Mouse (Mus musculus) megakaryocyte, embryonic 14.5 days (primary cell): Measurements from ENCODE around the gene Cldn10.

ENCODE experiments used
- FLI1 ChIP-seq: IDR thresholded peaks from 2 replicates; pipeline ENCODE4 v1.6.1; 2012; ENCODE audit warnings: low read length, inconsistent platforms, mixed read lengths
- GATA1 ChIP-seq: IDR thresholded peaks from 3 replicates; pipeline ENCODE4 v1.6.1; 2012; ENCODE audit warnings: mixed read lengths, low read length, inconsistent platforms, borderline replicate concordance

GRCm38 (mm10) chr14:118866014-118866811, 78.5 kb downstream of the Cldn10 start:
- TF ChIP-seq GATA1 (no peak), FLI1 (no peak)
